Mouse (Mus musculus) neural tube, embryonic 14.5 days (tissue): ENCODE measurements at regions not wholly inside any gene's neighbourhood (a gene's known extent, or its start where the extent isn't known, plus 50 kb on each side); places are given as distances from the start of the nearest gene placed in this dataset.
A peak's percentile ranks its signal among the peaks of the same experiment; 100 is the strongest.
"Not testable (repeated sequence)": the region's sequence is repeated elsewhere in the genome, so short reads cannot be mapped to it uniquely, and the experiment has no call there.

Experiments used
- ATAC-seq: fragments of 200-750 bp; cut with Nextera tagmentation; 2 replicates; pipeline ENCODE4 v1.8.0; 2017; ENCODE audit warnings: low read depth, mild to moderate bottlenecking, moderate TSS enrichment, moderate library complexity
- H3K27ac ChIP-seq: fragments of 300-500 bp; sonication (generic); 2 replicates; pipeline ENCODE4 v1.5.1; 2014; ENCODE audit warnings: low read depth, mild to moderate bottlenecking, control low read depth, low read length, moderate library complexity, mixed read lengths
- H3K27me3 ChIP-seq: fragments of 300-500 bp; sonication (generic); 2 replicates; pipeline ENCODE4 v1.6.1; 2014; ENCODE audit warnings: low read length; ENCODE audit not compliant: control insufficient read depth, insufficient read depth
- H3K36me3 ChIP-seq: fragments of 300-500 bp; sonication (generic); 2 replicates; pipeline ENCODE4 v1.6.1; 2014; ENCODE audit warnings: low read length, mixed read lengths; ENCODE audit not compliant: control insufficient read depth, insufficient read depth
- H3K4me1 ChIP-seq: fragments of 300-500 bp; sonication (generic); 2 replicates; pipeline ENCODE4 v1.6.1; 2014; ENCODE audit warnings: low read length; ENCODE audit not compliant: control insufficient read depth, insufficient read depth
- H3K4me2 ChIP-seq: fragments of 300-500 bp; sonication (generic); 2 replicates; pipeline ENCODE4 v1.6.1; 2014; ENCODE audit warnings: mild to moderate bottlenecking, low read depth, low read length, control low read depth
- H3K4me3 ChIP-seq: fragments of 300-500 bp; sonication (generic); 2 replicates; pipeline ENCODE4 v1.5.1; 2014; ENCODE audit warnings: low read depth, low read length, control low read depth, mixed read lengths
- H3K9ac ChIP-seq: fragments of 300-500 bp; sonication (generic); replicated peaks from 2 replicates; pipeline ENCODE4 v1.6.1; 2014; ENCODE audit warnings: low read depth, mild to moderate bottlenecking, control low read depth, low read length, mixed read lengths
- H3K9me3 ChIP-seq: fragments of 300-500 bp; sonication (generic); 2 replicates; pipeline ENCODE4 v1.6.1; 2016; ENCODE audit warnings: low read length; ENCODE audit not compliant: control insufficient read depth
- WGBS: fragments of 180-500 bp; shearing (Covaris S2); extraction: QIAGEN DNeasy Blood & Tissue Kit; methylation state at CpG from one replicate; pipeline ENCODE4 v1.1.7; 2014; 5-methylcytosine and 5-hydroxymethylcytosine counted together

- WGBS: 66% methylated on average over 7 of the region's 7 CpGs
- Histone ChIP-seq H3K9me3 (no peaks in the 10 kb centered on the region), H3K27ac (no peak overlapping the region), H3K4me3 (no peak overlapping the region), H3K9ac (no peak overlapping the region), H3K4me2 (no peak overlapping the region), H3K4me1 (no peaks in the 10 kb centered on the region), H3K27me3 (peaks cover 13% of the 10 kb centered on the region), H3K36me3 (no peaks in the 10 kb centered on the region)
- no peak for ATAC-seq
These were observed 151.9 kb upstream of the Dmrta1 start for GRCm38 (mm10) chr4:89527326-89527725.

- H3K27ac ChIP-seq, H3K36me3 ChIP-seq, H3K9me3 ChIP-seq, H3K4me1 ChIP-seq, H3K4me2 ChIP-seq, H3K4me3 ChIP-seq, H3K9ac ChIP-seq, ATAC-seq: not testable (repeated sequence)
- peaks cover 13% of the 10 kb centered on the region for H3K27me3 ChIP-seq
- 67% methylated on average over 4 of the region's 4 CpGs for WGBS
These were observed 153.7 kb upstream of the Dmrta1 start for GRCm38 (mm10) chr4:89525525-89525924.

- Histone ChIP-seq H3K4me1 (no peaks in the 10 kb centered on the region), H3K9ac (peak overlapping the region; percentile 47; the same call in 1 of the 2 replicates)
These were observed 154.7 kb upstream of the Dmrta1 start for GRCm38 (mm10) chr4:89524260-89525200.

GRCm38 (mm10) chr4:89523423-89524259, 155.6 kb upstream of the Dmrta1 start:
- H3K9ac ChIP-seq: no peak overlapping the region

More at GRCm38 (mm10) chr4:89524260-89525200, 154.7 kb upstream of the Dmrta1 start:
- peak; percentile 91 for ATAC-seq
- H3K36me3 ChIP-seq: no peaks in the 10 kb centered on the region
- peak overlapping the region; percentile 88 for H3K4me2 ChIP-seq
- H3K4me3 ChIP-seq: peak overlapping the region; percentile 43
- H3K9me3 ChIP-seq: no peaks in the 10 kb centered on the region
- WGBS: under 1% methylated on average over 40 of the region's 40 CpGs
- peaks cover 13% of the 10 kb centered on the region for H3K27me3 ChIP-seq
- H3K27ac ChIP-seq: no peak overlapping the region

GRCm38 (mm10) chr4:89518027-89518426, 161.2 kb upstream of the Dmrta1 start:
- Histone ChIP-seq H3K4me1 (no peaks in the 10 kb centered on the region), H3K4me2 (no peak overlapping the region), H3K27ac (no peak overlapping the region), H3K9ac (no peak overlapping the region), H3K4me3 (no peak overlapping the region), H3K9me3 (no peaks in the 10 kb centered on the region), H3K27me3 (peaks cover 3% of the 10 kb centered on the region; the same call in 1 of the 2 replicates), H3K36me3 (no peaks in the 10 kb centered on the region)
- no peak for ATAC-seq
- WGBS: 74% methylated on average over 3 of the region's 3 CpGs

More at GRCm38 (mm10) chr4:89523423-89524259, 155.6 kb upstream of the Dmrta1 start:
- no peaks in the 10 kb centered on the region for H3K9me3 ChIP-seq
- no peaks in the 10 kb centered on the region for H3K36me3 ChIP-seq
- peak overlapping the region; percentile 88; the same call in 1 of the 2 replicates for H3K4me2 ChIP-seq
- no peak overlapping the region for H3K4me3 ChIP-seq
- 17% methylated on average over 10 of the region's 10 CpGs for whole genome bisulfite sequencing
- ATAC-seq: no peak
- peaks cover 13% of the 10 kb centered on the region for H3K27me3 ChIP-seq
- no peaks in the 10 kb centered on the region for H3K4me1 ChIP-seq
- H3K27ac ChIP-seq: no peak overlapping the region

GRCm38 (mm10) chr4:89515823-89516411, 163.3 kb upstream of the Dmrta1 start:
- Histone ChIP-seq H3K9me3 (no peaks in the 10 kb centered on the region), H3K27ac (no peak overlapping the region), H3K9ac (no peak overlapping the region), H3K4me2 (no peak overlapping the region), H3K27me3 (no peaks in the 10 kb centered on the region), H3K36me3 (no peaks in the 10 kb centered on the region), H3K4me3 (no peak overlapping the region), H3K4me1 (no peaks in the 10 kb centered on the region)
- ATAC-seq: no peak
- 39% methylated on average over 7 of the region's 7 CpGs for WGBS

GRCm38 (mm10) chr4:89514981-89515380, 164.3 kb upstream of the Dmrta1 start:
- Histone ChIP-seq H3K4me2 (no peak overlapping the region), H3K9ac (no peak overlapping the region), H3K27ac (no peak overlapping the region), H3K4me3 (no peak overlapping the region), H3K36me3 (no peaks in the 10 kb centered on the region), H3K27me3 (no peaks in the 10 kb centered on the region), H3K4me1 (no peaks in the 10 kb centered on the region), H3K9me3 (no peaks in the 10 kb centered on the region)
- no peak for ATAC-seq
- 89% methylated on average over 7 of the region's 7 CpGs for WGBS

- H3K36me3 ChIP-seq: no peaks in the 10 kb centered on the region
- ATAC-seq: no peak
- no peak overlapping the region for H3K4me2 ChIP-seq
- no peak overlapping the region for H3K27ac ChIP-seq
- no peaks in the 10 kb centered on the region for H3K4me1 ChIP-seq
- H3K9ac ChIP-seq: no peak overlapping the region
- 87% methylated on average over 5 of the region's 5 CpGs for WGBS
- no peak overlapping the region for H3K4me3 ChIP-seq
- no peaks in the 10 kb centered on the region for H3K9me3 ChIP-seq
- no peaks in the 10 kb centered on the region for H3K27me3 ChIP-seq
These were observed 168.6 kb upstream of the Dmrta1 start for GRCm38 (mm10) chr4:89510593-89510992.
